Mouse (Mus musculus): Measurements from ENCODE around the gene Lman1l. TPM values are rescaled to one million over a fixed set of nuclear protein-coding genes. Genes with fewer than 3 reads are reported as not detected.

The Lman1l gene
- total RNA-seq, 2 experiments from 2014 or later: not detected

- no peak for DNase-seq
- intact Hi-C loops (cut with DNase I): no loop called here
Observed at GRCm38 (mm10) chr9:57627892-57628291, 7.3 kb upstream of the Lman1l start.

DNA sequence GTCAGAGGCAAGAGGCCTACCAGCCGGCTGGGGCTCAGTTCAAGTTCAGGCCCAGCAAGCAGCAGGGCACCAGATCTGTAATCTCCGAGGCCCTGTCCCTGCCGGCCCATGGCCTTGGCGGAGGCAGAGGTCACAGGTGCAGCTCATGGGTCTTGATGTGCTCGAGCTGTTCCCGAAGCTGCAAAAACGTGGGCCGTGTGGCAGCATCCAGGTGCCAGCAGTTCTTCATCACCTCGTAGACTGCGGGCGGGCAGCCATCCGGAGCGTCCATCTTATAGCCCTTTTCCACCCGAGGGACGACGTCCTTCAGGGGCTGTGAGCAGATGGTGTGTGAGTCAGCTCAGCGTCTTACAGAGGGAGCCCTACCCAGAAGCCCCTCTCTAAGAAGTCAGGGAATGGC lies 6.6 kb upstream of the Lman1l start:
- intact Hi-C loops (cut with DNase I): no loop called here
- DNase-seq: no peak

DNA sequence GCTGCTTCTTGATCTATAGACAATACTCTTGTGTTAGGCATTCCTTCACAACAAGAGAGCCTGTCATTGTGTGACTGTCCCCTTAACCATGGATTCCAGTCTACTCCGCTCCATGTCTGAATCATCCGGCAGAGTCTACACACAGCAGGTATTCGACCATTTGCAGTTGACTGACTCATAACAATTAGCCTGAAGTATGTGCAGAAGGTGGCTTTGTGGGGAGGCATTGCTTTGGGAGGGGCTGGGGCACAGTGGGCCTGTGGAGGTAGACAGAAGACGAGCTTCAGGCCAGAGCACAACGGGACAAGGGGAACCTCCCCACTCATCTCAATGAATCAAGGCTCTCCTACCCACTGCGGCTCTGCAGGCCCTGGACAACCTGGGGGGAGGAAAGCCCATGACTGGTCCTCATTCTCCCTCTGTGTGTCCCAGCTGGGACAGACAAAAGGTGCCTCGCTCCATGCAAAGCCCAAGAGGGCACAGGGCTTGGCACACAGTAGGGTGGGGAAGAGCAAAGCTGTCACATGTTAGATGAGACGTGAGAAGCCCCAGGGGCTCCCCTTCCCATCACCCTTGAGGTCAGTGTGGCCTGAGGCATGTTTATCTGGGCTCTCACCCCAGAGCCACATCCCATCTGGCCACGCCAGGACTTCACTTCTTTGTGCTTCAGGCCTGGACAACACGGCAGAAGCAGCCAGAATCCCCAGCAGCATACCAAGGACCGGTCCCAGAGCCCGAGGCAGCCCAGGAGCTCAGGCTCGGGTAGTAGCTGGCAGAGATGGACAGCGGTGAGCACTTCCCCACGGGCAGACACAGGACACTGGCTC lies 5.3 kb upstream of the Lman1l start:
- intact Hi-C loops (cut with DNase I): no loop called here
- no peak for DNase-seq

DNA sequence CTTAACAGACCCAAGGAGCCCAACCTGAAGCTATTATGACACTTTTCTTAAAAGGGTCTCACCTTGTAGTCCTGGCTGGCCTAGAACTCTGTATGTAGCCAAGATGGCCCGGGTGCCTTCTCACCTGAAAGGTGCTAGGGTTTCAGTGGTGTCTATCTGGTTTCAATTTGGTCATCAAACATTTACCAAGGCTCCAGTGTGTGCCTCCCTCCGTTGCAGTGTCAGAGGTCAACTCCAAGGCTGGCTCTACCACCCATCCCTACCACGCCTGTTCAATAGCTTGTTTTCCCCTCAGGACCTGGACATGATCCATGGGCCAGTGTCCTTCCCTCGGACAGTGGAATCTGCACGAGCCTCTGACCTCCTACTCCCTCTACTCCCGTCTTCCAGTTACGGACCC lies 3.7 kb upstream of the Lman1l start:
- intact Hi-C loops (cut with DNase I): no loop called here
- DNase-seq: no peak

- intact Hi-C loops (cut with DNase I): no loop called here
- no peak for DNase-seq
Observed at GRCm38 (mm10) chr9:57618854-57619253, 1.7 kb downstream of the Lman1l start.

GRCm38 (mm10) chr9:57617556-57618169 lies 2.9 kb downstream of the Lman1l start:
- intact Hi-C loops (cut with DNase I): no loop called here
- DNase-seq: no peak

- intact Hi-C loops (cut with DNase I): no loop called here
- DNase-seq: peak in 1 of 2 experiments; percentile 32
Observed at GRCm38 (mm10) chr9:57614786-57615185, 5.8 kb downstream of the Lman1l start.

DNA sequence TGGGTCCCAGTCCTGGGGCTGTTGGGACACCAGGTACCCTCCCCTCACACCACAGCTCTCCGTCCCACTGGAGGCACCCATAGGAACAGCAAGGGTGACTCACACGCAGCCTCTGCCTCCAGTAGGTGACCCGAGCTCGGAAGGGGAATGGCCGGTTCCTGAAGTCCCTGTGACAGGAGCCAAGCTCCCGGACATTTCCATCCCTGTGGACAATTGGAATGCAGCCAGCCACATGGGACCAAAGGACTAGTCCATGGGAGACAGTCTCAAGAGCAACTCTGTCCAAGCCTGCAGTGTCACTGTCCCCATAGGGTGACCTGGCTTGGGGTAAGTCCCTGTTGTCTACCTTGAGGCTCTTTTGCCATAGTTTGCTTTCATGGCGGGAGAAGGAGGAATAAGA lies 6.6 kb downstream of the Lman1l start:
- intact Hi-C loops (cut with DNase I): no loop called here
- DNase-seq: peak in 1 of 2 experiments; percentile 35

DNA sequence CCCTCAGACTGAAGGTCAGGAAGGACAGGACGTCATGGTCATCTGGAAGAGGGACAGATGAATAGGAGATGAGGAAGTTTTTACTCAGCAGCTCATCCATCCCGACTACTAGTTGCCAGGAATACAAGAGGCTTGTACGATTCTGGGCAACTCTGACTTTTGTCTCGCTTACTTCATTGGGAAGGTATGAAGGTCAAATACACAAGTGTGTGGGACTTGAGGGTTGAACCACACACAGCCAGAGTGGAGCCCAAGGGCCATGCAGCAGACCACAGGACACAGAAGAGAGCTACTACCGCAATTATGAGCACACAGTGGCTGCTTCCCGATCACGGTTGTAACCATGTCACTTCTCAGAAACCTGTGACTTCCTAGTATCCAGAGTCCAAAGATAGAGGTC lies 8.0 kb downstream of the Lman1l start:
- DNase-seq: no peak
- intact Hi-C loops (cut with DNase I): no loop called here

- intact Hi-C loops (cut with DNase I): no loop called here
- DNase-seq: no peak
Observed at GRCm38 (mm10) chr9:57610359-57610826, 10.2 kb downstream of the Lman1l start.

DNA sequence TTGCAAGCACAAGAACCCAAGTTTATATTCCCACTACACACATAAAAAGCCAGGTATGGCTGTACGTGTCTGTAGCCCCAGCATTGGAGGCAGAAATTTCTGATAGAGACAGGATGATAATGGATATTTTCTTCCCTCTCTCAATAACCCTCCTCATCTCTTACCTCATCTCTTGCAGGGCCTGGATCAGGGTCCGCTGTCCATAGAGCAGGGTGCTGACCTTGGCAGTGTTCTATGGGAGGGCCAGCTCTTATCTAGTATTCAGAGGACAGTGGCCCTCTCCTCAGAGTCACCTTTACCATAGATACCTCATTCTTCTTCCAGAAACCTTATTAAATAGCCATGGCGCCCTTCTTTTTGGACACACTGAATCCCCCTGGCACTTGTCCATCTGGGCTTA lies 10.8 kb downstream of the Lman1l start:
- intact Hi-C loops (cut with DNase I): no loop called here

DNA sequence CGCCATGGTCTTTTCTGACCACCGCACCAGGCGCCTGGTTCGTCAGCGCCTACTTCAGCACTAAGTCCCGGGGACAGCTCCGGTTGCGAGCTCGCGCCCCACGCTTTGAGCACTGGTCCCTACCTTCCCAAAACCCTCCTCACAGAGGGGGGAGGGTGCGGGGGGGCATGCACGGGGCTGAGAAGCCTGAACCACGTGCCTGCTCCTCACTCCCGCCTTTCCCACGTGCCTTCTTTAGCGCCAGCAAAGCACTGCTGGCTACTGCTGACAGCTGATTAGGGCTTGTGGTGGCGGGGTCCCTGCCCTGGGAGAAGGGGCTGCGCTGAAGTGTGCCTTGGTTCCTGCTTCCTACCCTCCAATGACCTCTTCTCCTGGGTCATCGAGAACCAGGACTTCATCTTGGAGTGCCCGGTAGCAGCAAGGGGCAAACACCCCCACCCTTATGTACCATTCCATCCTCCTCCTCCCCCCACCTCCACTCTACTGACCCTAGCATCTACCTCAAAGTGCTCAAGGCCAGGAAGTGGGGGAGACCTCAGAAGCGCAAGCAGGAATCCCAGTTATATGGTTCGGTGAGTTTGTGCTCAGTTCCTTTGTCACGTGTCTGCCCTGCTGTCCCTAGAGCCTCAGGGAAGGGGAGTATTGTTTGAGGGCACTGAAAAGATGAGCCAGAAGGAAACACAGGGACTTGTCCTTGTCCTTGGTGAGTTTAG lies 14.3 kb downstream of the Lman1l start, which contains the start of gene Cplx3:
TSS of gene Cplx3 (minus strand) at position 143 of the 713 bp plus-strand sequence.
- peak; percentile 66 to 80 for DNase-seq
- intact Hi-C loops (cut with DNase I): no loop called here

More for the DNA sequence above, 10.8 kb downstream of the Lman1l start:
- DNase-seq: no peak

DNA sequence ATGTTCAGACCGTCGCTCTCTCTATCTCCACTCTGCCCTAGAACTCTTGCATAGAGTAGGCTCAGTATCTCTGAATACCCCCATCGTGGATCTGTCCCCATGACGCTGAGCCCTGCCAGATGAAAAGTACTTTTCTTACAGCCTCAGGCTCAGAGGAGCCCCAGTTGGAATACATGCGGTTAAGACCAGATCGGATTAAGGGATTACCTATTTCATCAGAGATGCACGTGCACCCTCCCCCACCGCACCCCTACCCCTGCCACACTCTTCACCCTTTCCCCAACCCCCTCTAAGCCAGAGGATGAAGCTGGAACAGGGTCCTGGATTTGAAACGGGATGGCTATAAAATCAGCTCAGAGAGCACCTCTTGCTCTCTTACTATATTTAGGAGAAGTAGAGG lies 15.1 kb downstream of the Lman1l start:
- no peak for DNase-seq
- intact Hi-C loops (cut with DNase I): no loop called here

- intact Hi-C loops (cut with DNase I): no loop called here
- no peak for DNase-seq
Observed at GRCm38 (mm10) chr9:57604875-57605274, 15.7 kb downstream of the Lman1l start.

DNA sequence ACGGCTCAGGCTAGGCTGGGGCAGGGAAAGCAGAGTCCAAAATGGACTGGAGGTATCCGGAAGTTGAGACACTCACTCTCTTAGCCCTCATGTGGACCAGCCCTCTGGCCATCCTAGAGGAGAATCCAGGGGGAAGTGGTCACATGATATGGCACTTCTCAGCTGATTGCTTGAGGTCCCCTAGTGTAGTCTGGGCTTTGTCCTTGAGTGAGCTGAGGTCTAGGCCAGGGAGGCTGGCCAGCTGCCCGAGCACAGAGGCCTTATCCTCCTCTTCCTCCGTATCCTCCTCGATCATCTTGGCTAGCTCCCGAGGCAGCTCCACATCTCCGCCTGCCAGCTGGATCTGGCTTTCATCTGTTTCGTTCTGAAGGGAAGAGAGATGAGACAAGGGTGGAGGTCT lies 18.5 kb downstream of the Lman1l start:
- no peak for DNase-seq
- intact Hi-C loops (cut with DNase I): no loop called here

GRCm38 (mm10) chr9:57601353-57601706 lies 19.2 kb downstream of the Lman1l start:
- DNase-seq: no peak
- intact Hi-C loops (cut with DNase I): no loop called here

DNA sequence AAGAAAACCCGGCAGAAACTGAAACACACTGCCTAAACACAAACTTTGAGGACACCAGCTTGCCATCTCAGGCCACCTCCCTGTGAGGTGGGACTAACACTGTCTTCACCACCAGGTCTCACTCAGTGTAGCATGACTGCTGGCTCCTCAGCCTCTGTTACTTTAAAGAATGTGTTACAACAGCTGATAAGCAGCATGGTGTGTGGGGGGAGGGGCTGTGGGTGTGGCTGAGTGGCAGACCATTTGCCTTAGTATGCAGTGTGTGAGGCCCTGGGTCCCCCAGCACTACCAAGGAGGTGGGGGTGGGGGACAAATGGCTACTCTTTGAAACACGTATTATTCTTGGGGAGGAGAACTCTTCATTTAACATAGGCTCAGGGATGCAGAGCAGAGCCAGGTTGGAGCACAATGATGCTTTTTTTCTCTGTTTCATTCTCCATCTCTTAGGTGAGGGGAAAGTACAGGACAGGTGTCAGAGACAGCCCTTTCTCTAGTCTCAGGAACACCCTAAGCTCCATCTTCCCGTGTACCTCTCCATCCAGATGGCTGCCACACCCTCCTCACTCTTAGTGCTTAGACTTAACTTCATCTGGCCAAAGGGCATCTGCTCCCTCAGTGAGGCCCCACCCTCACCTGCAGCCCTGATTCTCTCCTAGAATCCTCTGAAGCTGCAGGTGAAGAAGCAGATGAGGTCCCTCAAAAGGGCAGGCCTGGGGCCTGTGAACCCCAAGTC lies 19.8 kb downstream of the Lman1l start:
- DNase-seq: peak in 1 of 2 experiments; percentile 51
- intact Hi-C loops (cut with DNase I): no loop called here

GRCm38 (mm10) chr9:57598851-57599563 lies 21.6 kb downstream of the Lman1l start:
- intact Hi-C loops (cut with DNase I): no loop called here
- no peak for DNase-seq

- intact Hi-C loops (cut with DNase I): no loop called here
- DNase-seq: no peak
Observed at GRCm38 (mm10) chr9:57597929-57598382, 22.6 kb downstream of the Lman1l start.

DNA sequence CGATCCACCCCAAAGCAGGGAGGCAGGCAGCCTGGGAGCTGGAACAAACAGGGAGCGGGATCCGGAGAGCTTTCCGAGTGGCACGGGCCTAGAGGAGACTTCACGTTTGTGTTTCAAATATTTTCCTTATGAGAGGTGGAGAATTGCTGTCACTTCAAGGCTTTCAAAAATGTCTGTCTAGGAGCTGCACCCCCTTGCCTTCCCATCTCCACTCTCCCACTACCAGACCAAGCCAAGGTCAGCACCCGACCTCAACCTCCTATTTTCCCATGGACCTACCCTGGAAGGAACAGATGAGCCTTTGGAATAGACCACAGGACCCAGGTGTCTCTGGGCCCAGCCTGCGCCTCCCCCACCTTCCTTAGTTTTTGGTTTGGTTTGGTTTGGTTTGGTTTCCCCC lies 23.3 kb downstream of the Lman1l start:
- intact Hi-C loops (cut with DNase I): no loop called here
- DNase-seq: no peak
